Mouse (Mus musculus): Measurements from ENCODE around the gene Coro1a. TPM values are rescaled to one million over a fixed set of nuclear protein-coding genes. Genes with fewer than 3 reads are reported as not detected.

The Coro1a gene
- polyA plus RNA-seq, 1 experiment from 2014 or later, result 65.3 TPM

- H3K9ac ChIP-seq (replicated peaks; ENCODE audit: low read depth), result no peak overlapping the region
- H3K4me2 ChIP-seq (replicated peaks; ENCODE audit: low read depth, low read length), result no peak overlapping the region
- H3K9me3 ChIP-seq (ENCODE audit: low read length), result no peaks in the 10 kb centered on the region
- H3K27ac ChIP-seq (ENCODE audit: low read length), result no peak overlapping the region
- no peaks in the 10 kb centered on the region for H3K27me3 ChIP-seq (replicated peaks; ENCODE audit: insufficient read depth, low read length)
- ATAC-seq (no peak), DNase-seq (ENCODE audit: low spot score) (no peak)
- no peak overlapping the region for H3K4me3 ChIP-seq (ENCODE audit: low read depth, low read length)
- H3K36me3 ChIP-seq (ENCODE audit: insufficient read depth, low read length), result no peaks in the 10 kb centered on the region
- no peaks in the 10 kb centered on the region for H3K4me1 ChIP-seq (ENCODE audit: insufficient read depth, low read depth, low read length)
- no peak for TF ChIP-seq CTCF (IDR thresholded peaks at IDR 0.05)
- no peak for TF ChIP-seq EP300 (IDR thresholded peaks at IDR 0.05)
- 66% methylated on average over 5 of the region's 5 CpGs for WGBS
Measured at GRCm38 (mm10) chr7:126725667-126726066, 18.1 kb upstream of the Coro1a start.

GRCm38 (mm10) chr7:126725077-126725476, 17.5 kb upstream of the Coro1a start:
- Histone ChIP-seq H3K36me3 (ENCODE audit: insufficient read depth, low read length) (no peaks in the 10 kb centered on the region), H3K9me3 (ENCODE audit: low read length) (no peaks in the 10 kb centered on the region), H3K27ac (ENCODE audit: low read length) (no peak overlapping the region), H3K27me3 (replicated peaks; ENCODE audit: insufficient read depth, low read length) (no peaks in the 10 kb centered on the region), H3K4me3 (ENCODE audit: low read depth, low read length) (no peak overlapping the region), H3K4me1 (ENCODE audit: insufficient read depth, low read depth, low read length) (no peaks in the 10 kb centered on the region), H3K4me2 (replicated peaks; ENCODE audit: low read depth, low read length) (no peak overlapping the region), H3K9ac (replicated peaks; ENCODE audit: low read depth) (no peak overlapping the region)
- 58% methylated on average over 3 of the region's 3 CpGs for WGBS
- TF ChIP-seq CTCF (IDR thresholded peaks at IDR 0.05) (no peak), EP300 (IDR thresholded peaks at IDR 0.05) (no peak)
- ATAC-seq, result no peak
- no peak for DNase-seq (ENCODE audit: low spot score)

- H3K9ac ChIP-seq (replicated peaks; ENCODE audit: low read depth), result no peak overlapping the region
- H3K36me3 ChIP-seq (ENCODE audit: insufficient read depth, low read length), result no peaks in the 10 kb centered on the region
- DNase-seq (ENCODE audit: low spot score) (no peak), ATAC-seq (no peak)
- no peak overlapping the region for H3K4me2 ChIP-seq (replicated peaks; ENCODE audit: low read depth, low read length)
- no peaks in the 10 kb centered on the region for H3K9me3 ChIP-seq (ENCODE audit: low read length)
- H3K4me3 ChIP-seq (ENCODE audit: low read depth, low read length), result no peak overlapping the region
- TF ChIP-seq CTCF (IDR thresholded peaks at IDR 0.05) (no peak), EP300 (IDR thresholded peaks at IDR 0.05) (no peak)
- H3K27me3 ChIP-seq (replicated peaks; ENCODE audit: insufficient read depth, low read length), result no peaks in the 10 kb centered on the region
- no peak overlapping the region for H3K27ac ChIP-seq (ENCODE audit: low read length)
- WGBS, result 89% methylated on average over 13 of the region's 13 CpGs
- H3K4me1 ChIP-seq (ENCODE audit: insufficient read depth, low read depth, low read length), result no peaks in the 10 kb centered on the region
Measured at GRCm38 (mm10) chr7:126721635-126722034, 14.0 kb upstream of the Coro1a start.

GRCm38 (mm10) chr7:126718787-126719337, 11.3 kb upstream of the Coro1a start:
- no peak overlapping the region for H3K27ac ChIP-seq (ENCODE audit: low read length)
- ATAC-seq, result no peak
- no peak overlapping the region for H3K4me2 ChIP-seq (replicated peaks; ENCODE audit: low read depth, low read length)
- TF ChIP-seq EP300 (IDR thresholded peaks at IDR 0.05), result no peak
- peak; percentile 18; the same call in 1 of the 2 replicates for TF ChIP-seq CTCF (IDR thresholded peaks at IDR 0.05)
- no peak for DNase-seq (ENCODE audit: low spot score)
- H3K4me3 ChIP-seq (ENCODE audit: low read depth, low read length), result no peak overlapping the region
- WGBS, result 85% methylated on average over 5 of the region's 5 CpGs
- no peak overlapping the region for H3K9ac ChIP-seq (replicated peaks; ENCODE audit: low read depth)
- no peaks in the 10 kb centered on the region for H3K27me3 ChIP-seq (replicated peaks; ENCODE audit: insufficient read depth, low read length)
- H3K4me1 ChIP-seq (ENCODE audit: insufficient read depth, low read depth, low read length), result no peaks in the 10 kb centered on the region
- H3K9me3 ChIP-seq (ENCODE audit: low read length), result no peaks in the 10 kb centered on the region
- H3K36me3 ChIP-seq (ENCODE audit: insufficient read depth, low read length), result no peaks in the 10 kb centered on the region

GRCm38 (mm10) chr7:126717566-126717965, 10.0 kb upstream of the Coro1a start:
- H3K27ac ChIP-seq (ENCODE audit: low read length), result no peak overlapping the region
- H3K4me1 ChIP-seq (ENCODE audit: insufficient read depth, low read depth, low read length), result no peaks in the 10 kb centered on the region
- WGBS, result 58% methylated on average over 3 of the region's 3 CpGs
- no peak overlapping the region for H3K9ac ChIP-seq (replicated peaks; ENCODE audit: low read depth)
- ATAC-seq, result no peak
- no peak overlapping the region for H3K4me2 ChIP-seq (replicated peaks; ENCODE audit: low read depth, low read length)
- no peak overlapping the region for H3K4me3 ChIP-seq (ENCODE audit: low read depth, low read length)
- H3K9me3 ChIP-seq (ENCODE audit: low read length), result no peaks in the 10 kb centered on the region
- no peak for DNase-seq (ENCODE audit: low spot score)
- H3K36me3 ChIP-seq (ENCODE audit: insufficient read depth, low read length), result no peaks in the 10 kb centered on the region
- TF ChIP-seq CTCF (IDR thresholded peaks at IDR 0.05), result no peak
- no peaks in the 10 kb centered on the region for H3K27me3 ChIP-seq (replicated peaks; ENCODE audit: insufficient read depth, low read length)

- Histone ChIP-seq H3K4me3 (ENCODE audit: low read depth, low read length) (no peak overlapping the region), H3K9me3 (ENCODE audit: low read length) (no peaks in the 10 kb centered on the region), H3K36me3 (ENCODE audit: insufficient read depth, low read length) (no peaks in the 10 kb centered on the region), H3K4me2 (replicated peaks; ENCODE audit: low read depth, low read length) (no peak overlapping the region), H3K27me3 (replicated peaks; ENCODE audit: insufficient read depth, low read length) (no peaks in the 10 kb centered on the region), H3K27ac (ENCODE audit: low read length) (no peak overlapping the region), H3K9ac (replicated peaks; ENCODE audit: low read depth) (no peak overlapping the region), H3K4me1 (ENCODE audit: insufficient read depth, low read depth, low read length) (no peaks in the 10 kb centered on the region)
- 76% methylated on average over 4 of the region's 4 CpGs for WGBS
- DNase-seq (ENCODE audit: low spot score) (no peak), ATAC-seq (no peak)
- TF ChIP-seq CTCF (IDR thresholded peaks at IDR 0.05) (no peak), EP300 (IDR thresholded peaks at IDR 0.05) (no peak)
Measured at GRCm38 (mm10) chr7:126715679-126716078, 8.1 kb upstream of the Coro1a start.

- no peaks in the 10 kb centered on the region for H3K36me3 ChIP-seq (ENCODE audit: insufficient read depth, low read length)
- no peak overlapping the region for H3K4me3 ChIP-seq (ENCODE audit: low read depth, low read length)
- ATAC-seq (no peak), DNase-seq (ENCODE audit: low spot score) (no peak)
- WGBS, result 74% methylated on average over 3 of the region's 3 CpGs
- H3K27ac ChIP-seq (ENCODE audit: low read length), result no peak overlapping the region
- TF ChIP-seq EP300 (IDR thresholded peaks at IDR 0.05) (no peak), CTCF (IDR thresholded peaks at IDR 0.05) (no peak)
- no peaks in the 10 kb centered on the region for H3K9me3 ChIP-seq (ENCODE audit: low read length)
- no peak overlapping the region for H3K4me2 ChIP-seq (replicated peaks; ENCODE audit: low read depth, low read length)
- no peak overlapping the region for H3K9ac ChIP-seq (replicated peaks; ENCODE audit: low read depth)
- H3K27me3 ChIP-seq (replicated peaks; ENCODE audit: insufficient read depth, low read length), result no peaks in the 10 kb centered on the region
- no peaks in the 10 kb centered on the region for H3K4me1 ChIP-seq (ENCODE audit: insufficient read depth, low read depth, low read length)
Measured at GRCm38 (mm10) chr7:126711910-126712309, 4.3 kb upstream of the Coro1a start.
